Mouse (Mus musculus): ENCODE measurements around the gene Slc10a6.
A peak's percentile ranks its signal among the peaks of the same experiment; 100 is the strongest.

The Slc10a6 gene

DNA sequence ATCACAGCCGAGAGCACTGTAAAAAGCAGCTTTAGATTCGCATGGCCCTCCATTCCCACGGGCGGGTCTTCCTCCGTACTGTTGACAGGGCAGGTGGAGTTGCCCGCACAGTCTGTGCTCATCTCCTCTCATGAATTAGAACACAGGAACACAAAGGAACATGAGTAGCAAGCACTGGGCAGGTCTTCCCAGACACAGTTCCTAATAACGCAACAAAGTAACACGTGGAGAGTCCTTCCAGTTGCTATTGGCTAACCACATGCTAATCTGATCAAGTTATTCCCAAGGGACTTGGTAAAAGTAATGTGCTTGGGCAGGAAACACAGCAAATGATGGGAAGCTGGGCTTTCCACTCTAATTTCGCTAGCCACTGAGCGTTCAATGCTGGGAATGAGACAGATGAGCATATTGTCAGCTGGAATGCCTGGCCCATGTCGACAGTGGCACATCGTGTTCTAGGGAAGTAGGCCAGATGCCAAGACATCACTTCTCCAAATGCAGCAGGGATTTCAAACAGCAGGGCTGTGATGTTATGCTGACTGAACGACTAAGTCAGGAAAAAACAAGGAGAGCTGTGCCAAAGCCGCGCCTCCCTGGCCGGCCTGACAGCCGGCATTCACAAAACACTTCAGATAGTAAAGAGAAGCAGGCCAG is at the start of gene Slc10a6:
TSS of gene Slc10a6 (minus strand) at position 293 of the 654 bp plus-strand sequence.
- DNase-seq (ENCODE audit: inconsistent ontology term): peak; percentile 72

GRCm38 (mm10) chr5:103678974-103679373 is 49.8 kb upstream of the Slc10a6 start:
- no peak for DNase-seq (ENCODE audit: inconsistent ontology term)

DNA sequence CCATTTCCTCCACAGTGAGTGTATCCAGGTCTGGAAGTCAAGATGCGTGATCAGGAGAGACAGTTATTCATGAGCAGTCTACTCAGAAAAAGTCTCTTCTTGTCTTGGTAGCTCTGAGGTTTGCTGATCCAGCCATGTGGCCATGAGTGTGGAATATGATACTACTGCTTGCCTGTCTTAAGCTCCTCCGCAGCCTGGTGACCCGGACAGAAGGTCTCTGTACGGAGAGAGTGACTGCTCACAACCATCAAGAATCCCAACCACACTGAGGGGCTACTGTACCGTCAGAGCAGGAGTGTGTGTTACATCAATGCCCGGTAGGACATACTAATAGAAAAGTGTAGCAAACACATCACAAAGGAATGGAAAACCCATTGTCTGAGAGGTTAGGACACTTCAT is 48.7 kb upstream of the Slc10a6 start:
- DNase-seq (ENCODE audit: inconsistent ontology term): no peak

- DNase-seq (ENCODE audit: inconsistent ontology term): no peak
These were observed 47.2 kb upstream of the Slc10a6 start for GRCm38 (mm10) chr5:103676289-103676881.

DNA sequence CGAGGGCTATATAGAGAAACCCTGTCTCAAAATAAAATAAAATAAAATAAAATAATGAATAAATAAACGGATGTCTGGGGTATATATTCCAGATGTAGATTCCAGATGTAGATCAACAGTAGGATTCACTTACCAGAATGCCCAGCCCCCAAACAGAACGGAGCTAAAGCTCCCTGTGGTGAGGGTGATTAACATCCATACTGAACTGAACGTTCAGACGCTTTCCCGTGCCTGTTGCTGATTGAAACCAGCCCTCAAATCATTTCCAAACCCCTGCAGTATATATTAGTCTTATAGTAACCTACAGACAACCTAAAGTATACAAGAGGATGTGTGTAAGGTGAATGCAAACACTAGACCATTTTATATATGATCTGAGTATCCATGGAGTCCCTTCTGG is 45.3 kb upstream of the Slc10a6 start:
- DNase-seq (ENCODE audit: inconsistent ontology term): no peak

DNA sequence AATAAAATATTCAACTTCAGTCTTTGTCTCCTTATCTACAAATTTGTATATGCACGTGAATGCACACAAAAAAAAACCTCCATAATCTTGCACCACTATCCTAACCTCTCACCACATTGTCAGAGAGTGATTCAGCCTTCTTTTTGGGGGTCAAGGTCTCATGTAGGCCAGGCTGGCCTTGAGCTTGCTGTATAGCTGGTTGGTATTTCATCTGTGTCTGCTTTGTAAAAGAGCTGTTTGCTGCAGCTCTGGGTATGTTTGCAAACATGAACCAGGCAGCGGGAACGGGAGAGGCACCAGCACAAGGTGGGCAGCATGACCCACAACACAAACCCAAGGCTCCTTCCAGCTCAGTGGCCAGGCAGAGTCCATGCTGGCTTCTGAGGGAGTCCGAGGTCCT is 44.4 kb upstream of the Slc10a6 start:
- no peak for DNase-seq (ENCODE audit: inconsistent ontology term)

DNA sequence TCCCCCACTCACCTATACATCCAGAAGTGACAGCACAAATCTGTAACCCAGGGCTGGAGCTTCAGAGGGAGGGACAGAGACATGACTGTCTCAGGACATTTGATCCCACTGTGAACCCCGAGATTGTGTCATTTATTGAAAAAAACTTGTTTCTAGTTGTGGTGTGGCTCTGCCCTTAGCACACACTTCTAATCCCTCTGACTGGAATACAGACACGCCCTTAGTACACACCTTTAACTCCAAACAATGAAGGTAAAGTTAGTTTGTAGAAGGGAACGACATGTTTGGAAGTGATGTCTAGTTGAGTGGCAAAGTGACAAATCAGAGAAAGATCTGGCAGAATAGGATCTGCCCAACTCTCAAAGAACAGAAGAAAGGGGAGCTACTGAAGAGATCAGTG is 42.7 kb upstream of the Slc10a6 start:
- DNase-seq (ENCODE audit: inconsistent ontology term): no peak

GRCm38 (mm10) chr5:103665876-103666275 is 36.7 kb upstream of the Slc10a6 start:
- no peak for DNase-seq (ENCODE audit: inconsistent ontology term)

DNA sequence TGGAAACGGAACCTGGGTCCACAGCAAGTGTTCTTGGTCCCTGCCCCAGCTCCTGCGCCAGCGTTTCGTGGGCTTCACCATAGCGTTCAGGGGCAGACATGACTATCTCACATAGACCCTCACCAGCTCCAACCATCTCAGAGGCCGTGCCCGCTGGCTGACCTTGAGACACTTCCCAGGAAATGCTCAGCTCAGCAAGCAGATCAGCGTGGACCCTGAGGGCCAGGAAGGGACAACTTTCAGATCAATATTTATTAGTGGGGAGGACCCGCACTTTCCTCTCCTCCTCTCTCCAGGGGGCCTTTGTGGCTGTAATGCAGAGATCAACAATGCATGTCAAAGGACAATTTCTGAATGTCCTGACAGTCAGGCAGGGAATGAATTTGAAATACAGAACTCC is 35.7 kb upstream of the Slc10a6 start:
- DNase-seq (ENCODE audit: inconsistent ontology term): no peak

- DNase-seq (ENCODE audit: inconsistent ontology term): peak; percentile 72
These were observed 30.4 kb upstream of the Slc10a6 start for GRCm38 (mm10) chr5:103659571-103659970.

- DNase-seq (ENCODE audit: inconsistent ontology term): no peak
These were observed 29.7 kb upstream of the Slc10a6 start for GRCm38 (mm10) chr5:103658921-103659320.

- peak; percentile 65 for DNase-seq (ENCODE audit: inconsistent ontology term)
These were observed 26.3 kb upstream of the Slc10a6 start, which contains the start of gene 1700016H13Rik for GRCm38 (mm10) chr5:103655346-103656118. Gene 1700016H13Rik (minus strand): TSS chr5:103656010.

- DNase-seq (ENCODE audit: inconsistent ontology term): peak; percentile 60
These were observed 25.6 kb upstream of the Slc10a6 start for GRCm38 (mm10) chr5:103654780-103655179.

DNA sequence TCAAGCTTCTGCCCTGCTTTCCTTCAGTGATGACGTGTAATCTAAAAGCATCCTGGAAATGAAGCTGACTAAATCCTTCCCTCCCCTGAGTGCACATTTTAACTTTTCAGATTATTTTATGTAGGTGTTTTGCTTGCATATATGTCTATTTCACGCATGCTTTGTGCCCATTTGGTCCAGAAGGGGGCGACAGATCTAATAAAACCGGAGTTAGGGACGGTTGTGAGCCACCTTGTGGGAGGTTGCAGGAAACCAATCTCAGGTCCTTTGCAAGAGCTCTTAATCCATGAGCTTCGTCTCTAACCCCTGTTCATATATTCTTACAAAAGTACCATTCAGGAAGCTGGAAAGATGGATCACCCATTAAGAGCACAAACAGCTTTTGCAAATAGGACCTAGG is 25.0 kb upstream of the Slc10a6 start:
- DNase-seq (ENCODE audit: inconsistent ontology term): peak; percentile 19

- no peak for DNase-seq (ENCODE audit: inconsistent ontology term)
These were observed 18.1 kb upstream of the Slc10a6 start for GRCm38 (mm10) chr5:103647320-103647719.

- no peak for DNase-seq (ENCODE audit: inconsistent ontology term)
These were observed 15.0 kb upstream of the Slc10a6 start for GRCm38 (mm10) chr5:103644167-103644566.

DNA sequence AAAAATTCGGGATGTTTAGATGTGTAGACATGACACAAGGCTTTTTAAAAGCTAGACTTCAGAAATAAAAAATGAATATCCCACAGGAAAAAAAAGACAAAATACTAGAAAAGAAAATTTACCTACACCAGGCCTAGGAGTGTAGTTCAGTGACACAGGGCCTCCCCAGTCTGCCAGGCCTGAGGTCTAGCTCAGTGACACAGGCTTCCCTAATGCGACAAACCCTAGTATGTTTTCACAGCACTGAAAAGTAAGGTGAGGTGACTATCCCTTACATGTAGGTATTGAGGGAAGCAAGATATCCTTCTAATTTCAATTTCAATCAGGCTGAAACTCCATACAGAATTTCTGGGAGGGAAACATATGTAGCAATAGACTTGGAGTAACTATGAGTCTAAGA is 8.0 kb upstream of the Slc10a6 start:
- DNase-seq (ENCODE audit: inconsistent ontology term): no peak

GRCm38 (mm10) chr5:103629854-103630580 is 814 bp upstream of the Slc10a6 start:
- no peak for DNase-seq (ENCODE audit: inconsistent ontology term)

DNA sequence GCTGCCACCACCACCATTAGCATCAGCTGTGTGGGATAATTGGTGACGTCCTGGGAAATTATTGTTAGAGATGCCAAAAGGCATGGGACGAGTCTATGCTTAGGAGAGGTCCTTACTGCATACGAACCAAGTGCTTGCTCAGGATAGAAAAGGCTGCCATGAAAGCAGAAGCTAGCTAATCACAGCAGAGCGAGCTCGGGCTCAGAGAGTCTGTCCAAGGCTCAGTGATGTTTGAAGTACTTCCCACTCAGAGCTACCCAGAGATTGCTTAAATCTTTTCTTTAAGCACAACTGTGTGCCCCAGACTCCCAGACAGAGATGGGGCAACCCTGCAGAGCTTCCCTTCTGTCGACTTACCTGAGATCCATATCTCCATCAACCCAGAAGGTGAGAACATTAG is 704 bp downstream of the Slc10a6 start:
- DNase-seq (ENCODE audit: inconsistent ontology term): no peak

DNA sequence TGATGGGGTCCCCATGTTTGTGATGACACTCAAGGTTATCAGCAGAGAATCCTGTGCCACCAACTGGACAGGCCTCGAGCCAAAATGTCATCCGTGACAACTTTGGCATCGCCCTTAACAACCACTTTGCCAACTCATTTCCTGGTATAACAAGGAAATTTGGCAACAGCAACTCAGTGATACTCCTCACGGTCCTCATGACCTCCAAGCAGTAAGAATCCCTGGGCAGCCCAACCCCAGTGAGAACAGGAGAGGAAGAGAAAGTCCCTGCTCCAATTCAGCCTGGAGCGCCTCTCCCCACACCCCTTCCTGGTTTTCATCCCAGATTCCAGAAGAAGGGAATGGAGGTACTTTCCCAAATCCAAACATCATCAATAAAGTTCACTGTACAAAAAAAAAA is 4.4 kb downstream of the Slc10a6 start:
- no peak for DNase-seq (ENCODE audit: inconsistent ontology term)

- DNase-seq (ENCODE audit: inconsistent ontology term): no peak
These were observed 6.9 kb downstream of the Slc10a6 start for GRCm38 (mm10) chr5:103622321-103622720.

DNA sequence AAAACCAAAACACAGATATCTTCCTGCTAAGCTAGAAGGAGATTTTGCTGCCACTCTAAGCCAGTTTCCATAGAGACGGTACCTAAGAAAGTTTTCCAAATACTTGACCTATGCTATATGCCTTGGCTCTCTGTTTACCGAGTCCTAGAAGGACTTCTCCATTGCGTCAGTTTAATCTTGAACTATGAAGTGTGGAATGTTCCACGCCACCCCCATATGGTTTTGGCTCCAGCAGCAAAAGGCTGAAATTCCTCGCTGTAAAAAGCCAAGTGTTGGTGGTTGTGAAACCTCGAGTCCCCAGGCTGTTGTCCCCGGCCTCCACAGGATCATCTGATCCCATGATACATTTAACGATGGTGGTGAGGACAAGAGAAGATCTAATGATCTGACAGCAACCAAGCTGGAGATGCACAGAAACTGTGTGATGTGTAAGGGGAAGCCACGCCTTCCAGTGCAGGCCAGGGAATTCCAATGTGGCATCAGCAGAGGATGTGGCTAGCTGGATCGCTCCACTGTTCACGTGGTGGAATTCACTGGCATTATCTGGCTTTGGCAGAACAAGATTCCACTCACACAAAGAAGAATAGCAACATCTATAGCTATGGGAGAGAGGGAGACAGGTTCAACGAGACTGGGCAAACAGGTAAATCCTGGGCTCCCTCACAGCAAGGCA is 8.8 kb downstream of the Slc10a6 start:
- DNase-seq (ENCODE audit: inconsistent ontology term): peak; percentile 85
